Mouse (Mus musculus) spleen, adult 2 months (tissue): ENCODE measurements at regions not wholly inside any gene's neighbourhood (a gene's known extent, or its start where the extent isn't known, plus 50 kb on each side); places are given as distances from the start of the nearest gene placed in this dataset.

ENCODE experiments used
- CTCF ChIP-seq: fragments of 200-500 bp; IDR thresholded peaks from 2 replicates; pipeline ENCODE4 v1.5.1; 2011; ENCODE audit warnings: mild to moderate bottlenecking, inconsistent platforms; ENCODE audit not compliant: insufficient read depth, insufficient read length, insufficient replicate concordance; ENCODE audit errors: extremely low read depth
- POLR2A ChIP-seq: fragments of 200-500 bp; IDR thresholded peaks from 2 replicates; pipeline ENCODE4 v1.6.1; 2011; ENCODE audit warnings: low read depth, low read length, inconsistent platforms

GRCm38 (mm10) chr11:114146334-114146733 lies 79.5 kb upstream of the Sdk2 start:
- TF ChIP-seq CTCF = no peak
- no peak for TF ChIP-seq POLR2A
